Mouse (Mus musculus): Measurements from ENCODE around the gene Ppp2r2d.

- TF ChIP-seq POLR2AphosphoS5 (IDR thresholded peaks at IDR 0.05; ENCODE audit: insufficient replicate concordance, low read depth, low read length) = no peak
- TF ChIP-seq CTCF (IDR thresholded peaks at IDR 0.05; ENCODE audit: low read depth, low read length) = no peak
- TF ChIP-seq GATA1 (IDR thresholded peaks at IDR 0.05; ENCODE audit: borderline replicate concordance, low read length) = no peak
These were observed 37.8 kb downstream of the Ppp2r2d start for GRCm38 (mm10) chr7:138883724-138884123.

Measured in G1E (cell line).